Mouse (Mus musculus): ENCODE measurements around the gene Ppm1a. TPM values are rescaled to one million over a fixed set of nuclear protein-coding genes. Genes with fewer than 3 reads are reported as not detected.

The Ppm1a gene
- polyA plus RNA-seq, 1 experiment, result 184 TPM

- Histone ChIP-seq H3K4me3 (replicated peaks; ENCODE audit: insufficient read depth, low read depth, low read length) (no peak overlapping the region), H3K4me1 (ENCODE audit: control insufficient read depth, insufficient read depth, low read length) (no peaks in the 10 kb centered on the region), H3K27me3 (ENCODE audit: control insufficient read depth, insufficient read depth, low read length) (no peaks in the 10 kb centered on the region), H3K27ac (ENCODE audit: insufficient read depth, low read length) (no peak overlapping the region)
- no peak for DNase-seq
- WGBS, result 87% methylated on average over 2 of the region's 2 CpGs
- TF ChIP-seq POLR2A (IDR thresholded peaks at IDR 0.05; ENCODE audit: borderline replicate concordance, insufficient read depth, low read length) (no peak), CTCF (IDR thresholded peaks at IDR 0.05; ENCODE audit: borderline replicate concordance, insufficient read depth, low read depth, low read length) (no peak)
Observed at GRCm38 (mm10) chr12:72749500-72749899, 7.8 kb upstream of the Ppm1a start.

- Histone ChIP-seq H3K4me1 (ENCODE audit: control insufficient read depth, insufficient read depth, low read length) (no peaks in the 10 kb centered on the region), H3K4me3 (replicated peaks; ENCODE audit: insufficient read depth, low read depth, low read length) (no peak overlapping the region), H3K27me3 (ENCODE audit: control insufficient read depth, insufficient read depth, low read length) (no peaks in the 10 kb centered on the region), H3K27ac (ENCODE audit: insufficient read depth, low read length) (no peak overlapping the region)
- no peak for DNase-seq
- TF ChIP-seq POLR2A (IDR thresholded peaks at IDR 0.05; ENCODE audit: borderline replicate concordance, insufficient read depth, low read length) (no peak), CTCF (IDR thresholded peaks at IDR 0.05; ENCODE audit: borderline replicate concordance, insufficient read depth, low read depth, low read length) (no peak)
- 61% methylated on average over 5 of the region's 5 CpGs for WGBS
Observed at GRCm38 (mm10) chr12:72750016-72750415, 7.2 kb upstream of the Ppm1a start.

GRCm38 (mm10) chr12:72750606-72751005 is 6.6 kb upstream of the Ppm1a start:
- H3K27ac ChIP-seq (ENCODE audit: insufficient read depth, low read length), result no peak overlapping the region
- no peak for DNase-seq
- H3K27me3 ChIP-seq (ENCODE audit: control insufficient read depth, insufficient read depth, low read length), result no peaks in the 10 kb centered on the region
- WGBS, result 72% methylated on average over 2 of the region's 2 CpGs
- H3K4me3 ChIP-seq (replicated peaks; ENCODE audit: insufficient read depth, low read depth, low read length), result no peak overlapping the region
- H3K4me1 ChIP-seq (ENCODE audit: control insufficient read depth, insufficient read depth, low read length), result no peaks in the 10 kb centered on the region
- TF ChIP-seq CTCF (IDR thresholded peaks at IDR 0.05; ENCODE audit: borderline replicate concordance, insufficient read depth, low read depth, low read length) (no peak), POLR2A (IDR thresholded peaks at IDR 0.05; ENCODE audit: borderline replicate concordance, insufficient read depth, low read length) (no peak)

- WGBS, result 6% methylated on average over 1 of the region's 1 CpGs
- DNase-seq, result no peak
- Histone ChIP-seq H3K4me3 (replicated peaks; ENCODE audit: insufficient read depth, low read depth, low read length) (no peak overlapping the region), H3K4me1 (ENCODE audit: control insufficient read depth, insufficient read depth, low read length) (peaks cover 3% of the 10 kb centered on the region; the same call in 1 of the 2 replicates), H3K27me3 (ENCODE audit: control insufficient read depth, insufficient read depth, low read length) (no peaks in the 10 kb centered on the region), H3K27ac (ENCODE audit: insufficient read depth, low read length) (no peak overlapping the region)
- no peak for TF ChIP-seq POLR2A (IDR thresholded peaks at IDR 0.05; ENCODE audit: borderline replicate concordance, insufficient read depth, low read length)
- no peak for TF ChIP-seq CTCF (IDR thresholded peaks at IDR 0.05; ENCODE audit: borderline replicate concordance, insufficient read depth, low read depth, low read length)
Observed at GRCm38 (mm10) chr12:72757596-72757995, 341 bp downstream of the Ppm1a start.

- TF ChIP-seq CTCF (IDR thresholded peaks at IDR 0.05; ENCODE audit: borderline replicate concordance, insufficient read depth, low read depth, low read length), result no peak
- no peak for TF ChIP-seq POLR2A (IDR thresholded peaks at IDR 0.05; ENCODE audit: borderline replicate concordance, insufficient read depth, low read length)
Observed at GRCm38 (mm10) chr12:72759956-72760355, 2.7 kb downstream of the Ppm1a start.

GRCm38 (mm10) chr12:72760376-72761229 is 3.3 kb downstream of the Ppm1a start:
- Histone ChIP-seq H3K27me3 (ENCODE audit: control insufficient read depth, insufficient read depth, low read length) (no peaks in the 10 kb centered on the region), H3K27ac (ENCODE audit: insufficient read depth, low read length) (peak overlapping the region; percentile 98), H3K4me3 (replicated peaks; ENCODE audit: insufficient read depth, low read depth, low read length) (peak overlapping the region; percentile 64), H3K4me1 (ENCODE audit: control insufficient read depth, insufficient read depth, low read length) (peaks cover 3% of the 10 kb centered on the region; the same call in 1 of the 2 replicates)
- under 1% methylated on average over 67 of the region's 78 CpGs for WGBS
- no peak for TF ChIP-seq CTCF (IDR thresholded peaks at IDR 0.05; ENCODE audit: borderline replicate concordance, insufficient read depth, low read depth, low read length)
- peak; percentile 83 for TF ChIP-seq POLR2A (IDR thresholded peaks at IDR 0.05; ENCODE audit: borderline replicate concordance, insufficient read depth, low read length)
- peak; percentile 93 to 94 for DNase-seq

More at GRCm38 (mm10) chr12:72759956-72760355, 2.7 kb downstream of the Ppm1a start:
- H3K27ac ChIP-seq (ENCODE audit: insufficient read depth, low read length), result no peak overlapping the region
- WGBS, result 6% methylated on average over 7 of the region's 7 CpGs
- H3K27me3 ChIP-seq (ENCODE audit: control insufficient read depth, insufficient read depth, low read length), result no peaks in the 10 kb centered on the region
- DNase-seq, result no peak
- peaks cover 3% of the 10 kb centered on the region; the same call in 1 of the 2 replicates for H3K4me1 ChIP-seq (ENCODE audit: control insufficient read depth, insufficient read depth, low read length)
- H3K4me3 ChIP-seq (replicated peaks; ENCODE audit: insufficient read depth, low read depth, low read length), result peak overlapping the region; percentile 7

- Histone ChIP-seq H3K27ac (ENCODE audit: insufficient read depth, low read length) (peak overlapping the region; percentile 56; the same call in 1 of the 2 replicates), H3K4me1 (ENCODE audit: control insufficient read depth, insufficient read depth, low read length) (peaks cover 3% of the 10 kb centered on the region; the same call in 1 of the 2 replicates), H3K27me3 (ENCODE audit: control insufficient read depth, insufficient read depth, low read length) (no peaks in the 10 kb centered on the region), H3K4me3 (replicated peaks; ENCODE audit: insufficient read depth, low read depth, low read length) (peak overlapping the region; percentile 60)
- 0 out of 2 replicates have a peak, but pooled peaks have one; percentile 18 for TF ChIP-seq POLR2A (IDR thresholded peaks at IDR 0.05; ENCODE audit: borderline replicate concordance, insufficient read depth, low read length)
- TF ChIP-seq CTCF (IDR thresholded peaks at IDR 0.05; ENCODE audit: borderline replicate concordance, insufficient read depth, low read depth, low read length), result no peak
- no peak for DNase-seq
- WGBS, result 1% methylated on average over 43 of the region's 71 CpGs
Observed at GRCm38 (mm10) chr12:72761230-72761648, 4.0 kb downstream of the Ppm1a start.
